Mouse (Mus musculus) left cerebral cortex, postnatal 25 days (tissue): ENCODE measurements around the gene Pigm. TPM values are rescaled to one million over a fixed set of nuclear protein-coding genes. Genes with fewer than 3 reads are reported as not detected.

Experiments
- DNase-seq, 2 experiments: peaks; one replicate each; pipeline ENCODE4 v3.0.0; 2022; ENCODE audit warnings: low spot score in 2 of 2, mixed read lengths in 1 of 2
- intact Hi-C: fragments of 180-260 bp; cut with DNase I; formaldehyde crosslinking; loops from one replicate; pipeline ENCODE4 v1.15.1; 2025
- total RNA-seq, 2 experiments: library from RNA; stranded (reverse); gene quantifications; 2 replicates each; pipeline ENCODE4 v1.2.3; 2021

Pigm gene
- total RNA-seq, 2 experiments from 2014 or later: 8.9 to 9.2 TPM

DNA sequence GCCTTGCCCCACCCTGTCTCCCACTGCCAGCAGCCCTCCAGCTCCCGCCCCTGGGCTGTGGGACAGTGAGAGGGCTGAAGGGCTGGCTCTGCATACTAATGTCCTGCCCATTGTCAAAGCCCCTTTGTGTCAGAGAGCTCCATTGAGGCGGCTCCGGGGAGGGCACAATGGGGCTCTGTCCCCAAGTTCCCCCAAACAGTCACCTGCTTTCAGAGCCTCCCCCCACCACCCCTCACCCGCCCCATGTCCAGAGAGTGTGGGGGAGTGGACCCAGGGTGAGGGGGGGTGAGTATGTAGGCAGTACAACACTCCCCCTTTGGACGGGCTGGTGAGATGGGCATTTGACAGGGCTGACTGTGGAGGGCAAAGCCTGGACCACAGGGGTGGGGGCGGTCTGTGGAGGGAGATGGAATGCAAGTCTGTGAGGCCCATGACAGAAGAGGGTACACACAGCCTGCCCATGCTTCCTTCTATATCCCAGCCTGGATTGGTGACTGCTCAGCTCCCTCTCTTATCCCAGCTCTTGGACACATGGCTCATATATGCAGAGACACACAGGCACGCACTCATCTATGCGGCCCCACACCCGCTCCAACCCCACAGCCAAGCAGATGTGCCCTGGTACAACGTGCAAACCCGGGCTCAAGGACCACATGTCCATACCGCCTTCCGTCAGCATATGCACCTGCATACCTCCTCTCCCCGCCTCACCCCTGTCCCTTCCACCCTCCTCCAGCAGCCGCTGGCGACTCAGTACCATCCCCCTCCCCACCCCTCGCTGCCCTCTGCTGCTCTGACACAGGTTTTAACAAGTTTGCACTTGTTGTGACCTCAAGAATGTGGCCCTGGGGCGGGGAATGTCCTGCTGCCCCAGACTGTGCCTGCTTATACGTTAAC, 26.2 kb upstream of the Pigm start:
- DNase-seq: peak in 1 of 2 experiments; percentile 81

GRCm38 (mm10) chr1:172352001-172352400, 24.3 kb upstream of the Pigm start:
- no peak for DNase-seq

More for the DNA sequence above, 26.2 kb upstream of the Pigm start:
- intact Hi-C loops: no loop called here

GRCm38 (mm10) chr1:172352453-172352852, 23.9 kb upstream of the Pigm start:
- intact Hi-C loops: no loop called here

More at GRCm38 (mm10) chr1:172352001-172352400, 24.3 kb upstream of the Pigm start:
- intact Hi-C loops: no loop called here

DNA sequence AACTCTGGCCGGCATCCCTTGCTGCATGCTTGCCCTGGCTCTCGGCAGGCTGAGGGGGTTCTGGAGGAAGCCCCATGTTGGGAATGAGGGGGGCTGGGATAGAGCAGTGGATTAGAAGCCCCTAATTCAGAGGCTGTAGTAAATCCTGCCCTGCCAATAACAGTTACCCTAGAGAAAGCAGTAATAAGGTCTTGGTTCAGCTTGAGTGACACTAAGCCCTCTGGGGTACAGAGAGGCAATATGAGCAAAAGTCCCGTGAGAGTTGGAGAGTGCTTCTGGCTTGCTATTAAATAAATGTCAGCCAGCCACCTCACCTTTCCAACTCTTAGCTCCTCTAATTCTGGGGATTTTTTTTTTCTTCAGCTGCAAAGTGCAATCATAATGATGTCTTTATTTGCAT, 21.0 kb upstream of the Pigm start:
- no peak for DNase-seq
- intact Hi-C loops: no loop called here

More at GRCm38 (mm10) chr1:172352453-172352852, 23.9 kb upstream of the Pigm start:
- no peak for DNase-seq

DNA sequence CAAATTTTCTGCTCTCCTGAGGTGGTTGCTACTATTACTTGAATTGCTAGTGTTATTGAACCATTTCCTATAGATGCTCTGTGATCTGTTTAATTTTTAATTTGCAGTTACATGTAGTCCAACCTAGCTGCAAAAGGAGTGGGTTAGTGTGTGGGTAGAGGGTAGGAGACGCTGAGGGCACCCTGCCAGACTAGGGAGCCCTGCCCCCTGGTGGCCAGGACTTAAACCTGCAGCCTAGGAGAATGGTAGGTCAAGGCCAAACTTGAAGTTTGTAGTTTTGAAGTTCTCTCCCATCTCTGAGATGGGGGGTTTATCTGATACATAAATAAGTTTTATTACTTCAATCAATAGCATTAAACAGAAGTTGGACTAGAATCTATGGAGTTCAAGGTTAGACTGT, 18.8 kb upstream of the Pigm start:
- DNase-seq: peak; percentile 43 to 49
- intact Hi-C loops: no loop called here

GRCm38 (mm10) chr1:172358341-172358740, 18.0 kb upstream of the Pigm start:
- intact Hi-C loops: no loop called here
- no peak for DNase-seq

DNA sequence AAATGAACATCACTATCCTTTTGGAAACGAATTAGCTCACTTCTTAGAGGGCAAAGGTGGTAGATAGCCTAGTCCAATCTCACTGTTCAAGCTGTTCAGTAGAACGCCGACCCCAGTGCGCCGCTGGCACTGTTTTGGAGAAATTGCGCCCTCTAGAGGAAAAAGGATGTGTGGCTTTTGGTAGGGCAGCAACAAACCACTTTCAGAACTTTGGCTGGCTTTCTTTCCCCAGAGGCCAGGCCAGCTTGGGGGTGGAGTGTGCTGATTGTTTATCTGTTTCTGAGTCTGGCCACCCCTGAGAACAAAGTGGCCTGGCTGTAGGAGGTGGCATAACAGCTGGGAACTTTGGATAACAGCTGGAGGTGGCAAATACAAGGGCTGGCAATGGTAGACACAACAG, 11.7 kb upstream of the Pigm start:
- DNase-seq: peak; percentile 54 to 75
- intact Hi-C loops: loop anchor here (5.0 kb wide), 1 partner anchor 37 kb away; the partner anchor contains the start of gene Kcnj9

GRCm38 (mm10) chr1:172368768-172369418, 7.5 kb upstream of the Pigm start:
- DNase-seq: no peak

DNA sequence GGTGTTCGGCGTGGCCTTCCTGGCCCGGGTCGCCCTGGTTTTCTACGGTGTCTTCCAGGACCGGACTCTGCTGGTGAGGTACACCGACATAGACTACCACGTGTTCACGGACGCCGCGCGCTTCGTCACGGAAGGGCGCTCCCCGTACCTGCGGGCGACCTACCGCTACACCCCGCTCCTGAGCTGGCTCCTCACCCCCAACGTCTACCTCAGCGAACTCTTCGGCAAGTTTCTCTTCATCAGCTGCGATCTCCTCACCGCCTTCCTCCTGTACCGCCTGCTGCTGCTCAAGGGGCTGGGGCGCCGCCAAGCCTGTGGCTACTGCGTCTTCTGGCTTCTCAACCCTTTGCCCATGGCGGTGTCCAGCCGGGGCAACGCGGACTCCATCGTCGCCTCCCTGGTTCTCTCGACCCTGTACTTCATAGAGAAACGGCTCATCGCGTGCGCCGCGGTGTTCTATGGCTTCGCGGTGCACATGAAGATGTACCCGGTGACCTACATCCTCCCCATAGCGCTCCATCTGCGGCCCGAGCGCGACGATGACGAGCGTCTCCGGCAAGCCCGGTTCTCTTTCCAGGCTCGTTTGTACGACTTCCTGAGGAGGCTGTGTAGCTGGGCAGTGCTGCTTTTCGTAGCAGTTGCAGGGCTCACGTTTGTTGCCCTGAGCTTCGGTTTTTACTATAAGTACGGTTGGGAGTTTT, 562 bp downstream of the Pigm start:
- DNase-seq: peak in 1 of 2 experiments; percentile 13
- intact Hi-C loops: no loop called here

More at GRCm38 (mm10) chr1:172368768-172369418, 7.5 kb upstream of the Pigm start:
- intact Hi-C loops: no loop called here

- DNase-seq: no peak
Observed at GRCm38 (mm10) chr1:172380066-172380465, 3.7 kb downstream of the Pigm start.

DNA sequence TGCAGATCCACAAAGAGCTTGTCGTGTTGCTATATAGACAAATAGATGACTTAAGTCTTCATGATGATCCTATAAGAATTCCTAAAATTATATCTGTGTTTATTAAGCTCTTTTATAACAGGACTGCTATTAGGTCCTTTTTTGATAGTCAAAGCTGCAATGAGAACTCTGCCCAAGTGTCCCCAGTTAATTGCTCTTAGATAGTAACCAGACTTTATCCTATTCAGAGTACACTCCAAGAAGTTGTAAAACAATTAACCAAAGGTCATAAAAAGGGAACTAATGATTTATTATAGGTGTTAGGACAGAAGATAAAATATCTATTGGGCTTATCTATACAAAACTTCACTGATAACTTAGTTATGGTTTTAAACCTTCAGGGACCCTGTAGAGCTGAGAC, 5.7 kb downstream of the Pigm start:
- DNase-seq: no peak
- intact Hi-C loops: no loop called here

More at GRCm38 (mm10) chr1:172380066-172380465, 3.7 kb downstream of the Pigm start:
- intact Hi-C loops: no loop called here

- DNase-seq: peak in 1 of 2 experiments; percentile 6
- intact Hi-C loops: no loop called here
Observed at GRCm38 (mm10) chr1:172387246-172387645, 10.9 kb downstream of the Pigm start.

- DNase-seq: no peak
- intact Hi-C loops: no loop called here
Observed at GRCm38 (mm10) chr1:172390769-172391168, 14.4 kb downstream of the Pigm start.

- DNase-seq: peak in 1 of 2 experiments; percentile 11
- intact Hi-C loops: no loop called here
Observed at GRCm38 (mm10) chr1:172391807-172392581, 15.6 kb downstream of the Pigm start.

DNA sequence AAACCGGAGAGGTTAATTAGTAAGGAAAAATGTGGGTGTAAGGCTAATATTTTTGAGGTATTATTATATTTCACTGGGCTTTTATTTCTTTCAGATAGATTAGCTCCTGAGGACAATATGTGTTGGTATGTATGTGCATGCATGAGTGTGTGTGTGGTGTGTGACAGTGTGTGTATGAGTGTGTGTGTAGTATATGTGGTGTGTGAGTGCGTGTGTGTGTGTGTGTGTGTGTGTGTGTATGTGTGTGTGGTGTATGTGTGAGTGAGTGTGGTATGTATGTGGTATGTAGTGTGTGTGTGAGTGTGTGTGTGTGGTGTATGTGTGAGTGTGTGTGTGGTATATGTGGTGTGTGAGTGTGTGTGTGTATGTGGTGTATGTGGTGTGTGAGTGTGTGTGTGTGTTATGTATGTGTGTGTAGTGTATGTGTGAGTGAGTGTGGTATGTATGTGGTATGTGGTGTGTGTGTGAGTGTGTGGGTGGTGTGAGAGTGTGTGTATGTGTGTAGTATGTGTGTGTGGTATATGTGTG, 16.4 kb downstream of the Pigm start:
- intact Hi-C loops: no loop called here
- no peak for DNase-seq

DNA sequence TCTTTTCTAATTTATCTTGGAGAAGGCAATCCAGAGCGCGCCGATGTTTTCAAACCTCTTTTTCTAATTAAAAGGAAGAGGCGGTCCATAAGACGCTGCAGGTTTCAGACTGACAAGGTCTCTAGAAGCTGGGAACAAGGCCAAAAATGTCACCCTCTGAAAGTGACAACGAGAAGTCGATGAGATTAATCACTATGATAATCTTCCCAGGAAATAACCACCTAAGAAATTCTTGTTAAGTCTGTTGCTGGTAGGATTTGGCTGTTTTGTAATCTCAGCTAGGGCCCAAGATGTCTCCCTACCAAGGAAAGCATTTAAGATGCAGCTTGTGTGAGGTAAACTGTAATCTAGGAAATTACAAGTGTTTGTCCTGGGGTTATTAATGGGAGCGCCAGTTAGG, 17.4 kb downstream of the Pigm start:
- intact Hi-C loops: no loop called here
- no peak for DNase-seq

DNA sequence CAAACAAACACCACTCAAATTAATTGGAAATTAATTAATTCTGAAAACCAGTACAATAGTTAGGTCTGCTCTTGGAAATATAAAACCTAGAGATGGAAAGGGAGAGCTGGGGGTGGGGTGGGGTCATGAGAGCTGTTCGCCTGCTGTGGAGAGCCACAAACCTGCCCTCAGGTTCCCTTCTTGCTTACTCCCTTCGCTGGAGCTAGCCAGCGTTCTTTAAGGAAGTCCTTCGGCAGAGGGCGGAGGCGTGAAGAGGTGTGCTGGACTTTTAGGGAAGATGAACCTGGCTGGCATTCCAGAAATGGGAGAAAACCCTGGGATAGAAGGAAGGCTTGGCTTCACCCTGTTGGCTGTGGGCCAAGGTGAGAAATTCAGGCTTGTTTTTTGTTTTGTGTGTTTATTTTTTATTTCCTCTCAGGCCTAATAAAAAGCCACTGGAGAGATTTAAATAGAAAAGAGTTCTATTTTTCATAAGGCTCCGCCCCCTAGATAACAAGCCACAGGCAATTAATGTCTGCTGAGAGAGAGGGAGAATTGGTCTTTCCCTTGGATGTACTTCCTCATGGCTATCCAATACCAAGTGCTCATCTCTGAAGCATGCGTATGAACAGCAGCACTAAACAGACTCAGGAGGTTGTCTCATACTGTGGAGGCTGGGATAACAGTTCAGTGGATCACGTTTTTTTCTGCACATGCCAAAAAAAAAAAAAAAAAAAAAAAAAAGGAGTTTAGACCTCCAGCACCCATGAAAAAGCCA, 20.8 kb downstream of the Pigm start:
- no peak for DNase-seq
- intact Hi-C loops: no loop called here

GRCm38 (mm10) chr1:172406077-172406706, 29.8 kb downstream of the Pigm start:
- intact Hi-C loops: no loop called here

More at GRCm38 (mm10) chr1:172406077-172406706, 29.8 kb downstream of the Pigm start:
- no peak for DNase-seq
